Mouse (Mus musculus): Measurements from ENCODE around the gene Trio.

- no peak for TF ChIP-seq CTCF (IDR thresholded peaks at IDR 0.05; ENCODE audit: extremely low read depth, insufficient read depth, insufficient read length, insufficient replicate concordance)
- TF ChIP-seq POLR2A (IDR thresholded peaks at IDR 0.05; ENCODE audit: low read depth, low read length): no peak
Measured at GRCm38 (mm10) chr15:27797480-27798155, 228.0 kb downstream of the Trio start.
